Mouse (Mus musculus) mesoderm, embryonic 11.5 days (tissue): ENCODE measurements around the gene Arpp21.

Experiments
- DNase-seq: peaks from one replicate; pipeline ENCODE4 v3.0.0-alpha.2; 2012; ENCODE audit warnings: low read depth, low spot score

Gene Arpp21

GRCm38 (mm10) chr9:112180006-112180405, 55.7 kb downstream of the Arpp21 start:
- no peak for DNase-seq

DNA sequence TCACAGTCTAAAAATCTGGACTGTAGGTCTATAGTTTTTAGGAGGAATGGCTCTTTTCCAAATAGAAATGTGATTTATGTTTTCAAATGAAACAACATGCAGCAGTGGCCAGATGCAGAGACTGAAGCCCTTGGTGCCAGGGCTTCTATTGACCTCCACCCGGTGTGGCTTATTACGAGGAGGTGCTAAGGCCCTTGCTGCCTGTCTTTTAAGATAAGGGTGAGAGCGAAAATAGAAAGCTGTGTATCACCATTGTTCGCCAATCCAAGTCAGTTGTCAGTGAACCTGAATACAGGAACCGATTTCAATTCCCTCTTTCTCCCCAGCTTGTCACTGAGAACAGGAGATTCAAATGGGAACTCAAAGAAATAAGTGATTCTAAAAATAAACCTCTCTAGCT, 57.3 kb downstream of the Arpp21 start:
- no peak for DNase-seq

DNA sequence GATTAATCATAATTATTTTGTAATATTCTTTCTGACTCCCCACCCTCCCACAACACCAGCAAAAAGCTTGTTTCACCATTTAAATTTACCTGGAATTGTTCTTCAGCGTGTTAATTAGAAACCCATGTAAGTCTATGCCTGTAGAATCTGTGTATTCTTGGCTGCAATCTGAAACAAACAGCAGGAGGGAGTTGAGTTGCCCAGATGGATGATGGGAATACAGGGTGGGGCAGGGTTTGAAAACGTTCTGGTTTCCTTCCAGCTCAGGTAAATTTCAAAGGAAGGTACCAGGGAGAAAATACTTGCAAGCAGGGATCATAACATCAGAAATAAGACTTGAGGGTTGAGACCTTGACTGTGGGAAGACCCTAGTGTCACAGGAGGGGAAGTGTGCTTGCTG, 58.2 kb downstream of the Arpp21 start:
- DNase-seq: no peak

DNA sequence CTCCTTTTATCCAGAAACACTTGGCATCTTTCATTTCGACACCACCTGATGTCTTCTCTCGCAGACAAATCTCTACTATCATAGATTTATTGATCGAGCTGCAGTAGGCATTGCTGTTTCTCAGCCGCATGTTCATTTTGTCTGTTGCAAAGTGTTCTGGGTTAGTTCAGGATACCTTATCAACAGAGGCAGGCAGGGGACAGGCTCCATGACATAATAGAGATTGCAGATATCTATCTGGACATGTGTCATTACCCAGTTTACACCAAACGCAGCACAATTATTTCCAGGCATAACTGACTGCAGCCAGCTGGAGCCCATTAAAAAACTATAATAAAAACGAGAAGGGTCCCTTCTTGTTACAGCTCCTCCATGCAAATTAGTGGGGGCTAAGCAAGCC, 59.4 kb downstream of the Arpp21 start:
- no peak for DNase-seq

- peak; percentile 30 for DNase-seq
Observed at GRCm38 (mm10) chr9:112174407-112175357, 61.1 kb downstream of the Arpp21 start.

GRCm38 (mm10) chr9:112173778-112174177, 62.0 kb downstream of the Arpp21 start:
- no peak for DNase-seq

DNA sequence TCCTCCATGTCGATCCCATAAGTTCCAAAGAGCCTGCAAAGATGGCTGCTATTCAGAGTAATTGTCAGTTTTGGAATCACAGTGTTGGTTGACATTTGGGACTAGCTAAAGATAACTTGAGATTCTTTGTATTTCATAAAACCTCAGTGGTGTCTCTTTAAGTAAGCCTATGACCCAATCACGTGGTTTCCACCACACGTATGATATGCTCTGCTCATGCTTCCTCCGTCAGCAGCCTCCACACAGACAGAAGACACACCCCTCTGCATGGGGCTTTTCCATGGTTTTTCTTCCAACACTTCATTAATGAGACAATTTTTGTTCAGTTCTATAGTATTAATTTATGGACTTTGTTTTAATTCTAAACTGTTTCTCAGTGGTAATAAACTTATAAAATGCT, 71.1 kb downstream of the Arpp21 start:
- no peak for DNase-seq

DNA sequence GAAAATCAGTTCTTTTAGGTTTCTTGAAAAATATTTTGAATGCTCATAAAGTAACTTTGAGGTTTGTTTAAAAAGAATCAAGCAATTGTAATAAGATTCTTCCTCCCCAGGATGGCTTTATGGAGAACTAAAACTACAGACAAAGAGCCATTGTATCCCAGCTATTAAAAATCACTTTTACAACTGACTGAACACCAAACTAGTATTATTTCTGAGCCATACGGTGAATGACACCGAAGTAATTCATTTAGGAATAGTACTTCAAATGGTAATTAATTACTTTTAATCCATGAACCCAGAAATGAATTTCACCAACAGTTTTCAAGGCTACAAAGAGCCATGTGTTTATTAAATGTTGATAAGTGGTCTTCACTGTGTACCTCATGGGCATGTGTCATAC, 74.8 kb downstream of the Arpp21 start:
- no peak for DNase-seq

- DNase-seq: no peak
Observed at GRCm38 (mm10) chr9:112153972-112154371, 81.8 kb downstream of the Arpp21 start.

DNA sequence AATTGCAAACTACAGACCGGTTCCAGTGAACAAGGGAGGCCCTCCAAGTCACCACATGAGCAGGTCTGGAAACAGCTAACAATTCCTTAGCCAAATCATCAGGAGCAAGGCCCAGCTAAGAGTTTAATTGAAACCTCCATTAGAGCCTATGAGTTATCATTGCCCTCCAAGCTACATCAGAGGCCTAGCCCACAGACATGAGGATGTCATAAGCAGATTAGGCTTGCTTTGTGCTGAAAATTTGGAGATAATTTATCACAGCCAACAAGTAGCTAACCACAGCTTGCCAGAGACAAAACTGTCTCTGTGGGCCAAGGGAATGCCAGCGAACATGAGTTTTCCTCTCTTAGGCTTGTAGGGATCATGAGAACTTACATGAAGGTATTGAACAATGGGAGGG, 83.0 kb downstream of the Arpp21 start:
- no peak for DNase-seq

- DNase-seq: no peak
Observed at GRCm38 (mm10) chr9:112151177-112151576, 84.6 kb downstream of the Arpp21 start.

GRCm38 (mm10) chr9:112140658-112141057, 95.1 kb downstream of the Arpp21 start:
- DNase-seq: no peak

DNA sequence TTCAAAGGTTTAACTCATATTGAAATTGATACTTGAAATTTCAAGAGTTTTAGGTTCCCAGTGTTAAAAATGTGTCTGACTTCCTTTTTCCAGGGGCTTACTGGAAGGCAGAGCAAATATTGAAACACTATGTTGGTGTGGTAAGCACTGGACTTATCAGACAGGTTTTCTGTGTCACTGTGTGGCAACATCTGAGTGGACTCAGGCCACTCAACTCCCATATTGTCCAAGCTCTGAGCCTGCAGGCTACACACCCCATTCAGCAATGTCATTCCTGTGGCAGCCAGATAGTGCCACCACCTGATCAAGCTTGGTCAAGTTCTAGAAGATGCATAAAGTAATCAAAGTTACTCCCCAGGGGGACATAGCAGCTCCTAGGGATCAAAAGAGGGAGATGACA, 97.9 kb downstream of the Arpp21 start:
- no peak for DNase-seq

- peak; percentile 21 for DNase-seq
Observed at GRCm38 (mm10) chr9:112130812-112131211, 104.9 kb downstream of the Arpp21 start.

DNA sequence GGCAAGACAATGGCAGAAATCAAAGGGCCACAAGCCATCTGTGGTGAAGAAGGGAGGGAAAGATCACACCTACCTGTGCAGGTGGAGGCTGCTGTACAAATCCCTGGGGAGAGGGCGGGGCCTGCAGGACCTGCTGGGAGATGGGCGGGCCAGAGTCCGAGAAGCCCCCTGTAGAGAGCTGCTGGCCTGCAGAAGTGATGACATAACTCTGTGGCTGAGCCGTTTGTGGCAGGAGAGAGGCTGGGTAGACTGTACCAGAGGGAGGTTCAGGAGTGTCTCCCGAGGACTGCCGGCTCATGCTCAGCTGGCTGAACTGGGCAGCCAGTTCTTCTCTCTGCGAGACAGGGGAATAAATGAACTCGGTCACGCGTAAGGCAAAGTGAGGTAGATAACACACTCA, 111.1 kb downstream of the Arpp21 start:
- no peak for DNase-seq

DNA sequence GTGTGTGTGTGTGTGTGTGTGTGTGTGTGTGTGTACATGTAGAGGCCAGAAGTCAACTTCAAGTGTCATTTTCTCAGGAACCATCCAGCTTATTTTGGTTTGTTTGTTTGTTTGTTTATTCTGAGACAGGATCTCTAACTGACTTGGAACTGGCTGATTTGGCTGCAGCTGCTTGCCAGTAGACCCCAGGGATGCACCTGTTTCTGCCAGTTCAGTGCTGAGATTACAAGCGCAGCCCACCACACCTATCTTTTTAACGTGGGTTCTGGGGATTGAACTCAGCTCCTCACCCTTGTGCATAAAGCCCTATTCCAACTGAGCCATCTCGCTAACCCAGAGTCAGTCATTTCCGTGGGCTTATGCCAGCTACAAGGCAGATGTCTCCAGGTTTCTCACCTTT, 111.6 kb downstream of the Arpp21 start:
- no peak for DNase-seq

- peak; percentile 42 for DNase-seq
Observed at GRCm38 (mm10) chr9:112123421-112123828, 112.3 kb downstream of the Arpp21 start.

DNA sequence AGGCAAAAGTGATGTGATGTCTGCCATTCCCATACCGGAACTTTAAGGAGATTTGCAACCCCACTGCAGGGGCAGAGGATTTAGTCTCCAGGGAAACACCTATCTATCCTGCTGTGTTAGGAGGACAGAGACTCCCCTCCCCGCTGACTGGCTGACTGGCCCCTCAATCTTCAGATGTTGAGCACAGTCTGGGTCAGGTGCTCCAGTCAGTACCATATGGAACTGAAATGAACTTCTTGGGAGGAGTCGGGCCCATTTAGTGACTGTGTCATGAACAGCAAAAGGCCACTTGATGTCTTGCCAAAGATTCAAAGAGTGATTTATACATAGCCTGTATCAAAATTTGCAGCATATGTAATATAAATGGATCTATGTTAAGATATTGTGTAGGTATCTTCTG, 116.2 kb downstream of the Arpp21 start:
- DNase-seq: no peak

- no peak for DNase-seq
Observed at GRCm38 (mm10) chr9:112119106-112119433, 116.7 kb downstream of the Arpp21 start.

GRCm38 (mm10) chr9:112118411-112119105, 117.2 kb downstream of the Arpp21 start:
- DNase-seq: peak; percentile 64

GRCm38 (mm10) chr9:112117632-112118410, 117.9 kb downstream of the Arpp21 start:
- no peak for DNase-seq

- DNase-seq: no peak
Observed at GRCm38 (mm10) chr9:112111610-112112009, 124.1 kb downstream of the Arpp21 start.
